Mouse (Mus musculus): Measurements from ENCODE around the gene Auh.

DNA sequence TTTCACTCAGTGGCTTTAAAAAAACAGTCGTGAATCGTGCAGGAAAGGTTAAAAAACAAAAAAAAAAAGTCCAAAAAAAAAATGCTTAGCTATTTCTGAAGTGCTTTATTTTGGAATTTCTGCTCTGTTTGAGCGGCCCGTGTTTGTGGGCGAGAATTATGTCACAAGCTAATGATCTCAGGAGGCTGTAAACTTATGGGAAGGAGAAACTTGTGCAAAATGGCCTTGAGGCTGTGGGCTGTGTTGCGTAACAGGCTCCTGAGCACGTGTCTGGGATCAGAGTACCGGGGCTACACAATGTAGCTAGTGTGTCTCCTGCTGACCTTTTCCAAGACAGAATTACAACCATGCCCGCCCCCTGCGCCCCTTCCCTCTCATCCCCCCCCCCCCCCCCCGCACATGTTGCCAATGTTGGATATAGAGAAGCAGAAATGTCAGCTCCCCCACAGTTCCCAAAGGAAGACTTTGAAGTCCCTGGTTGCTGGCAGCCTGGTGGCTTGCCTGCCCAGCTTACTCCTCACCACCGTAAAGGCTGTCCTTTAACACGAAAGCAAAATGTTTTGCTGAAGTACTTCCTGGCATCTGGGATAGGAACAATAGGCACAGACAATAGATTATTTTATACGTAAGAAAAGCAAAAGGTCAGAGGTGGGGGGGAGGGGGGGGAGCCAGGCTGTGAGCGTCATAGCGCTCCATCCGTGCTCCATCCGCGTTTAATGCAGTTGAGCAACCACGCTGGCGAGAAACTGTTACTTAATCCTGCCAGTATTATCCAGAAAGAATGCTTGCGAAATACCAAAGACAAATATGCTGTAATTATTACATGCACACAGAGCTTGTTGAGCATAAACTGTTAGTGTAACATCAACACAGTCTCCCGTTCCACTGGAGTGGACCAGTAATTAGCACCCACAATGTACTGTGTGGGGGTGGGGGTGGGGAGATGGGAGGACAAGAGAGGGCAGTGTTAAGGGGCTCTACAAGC is 107.0 kb downstream of the Auh start:
- TF ChIP-seq CTCF (conservative IDR thresholded peaks at IDR 0.05; ENCODE audit: insufficient read depth, insufficient read length, low read depth, low read length) = no peak
- TF ChIP-seq POLR2A (IDR thresholded peaks at IDR 0.05; ENCODE audit: low read depth, low read length) = no peak
